Mouse (Mus musculus): ENCODE data around the gene Sipa1l2.
A peak's percentile ranks its signal among the peaks of the same experiment; 100 is the strongest.

Gene Sipa1l2

DNA sequence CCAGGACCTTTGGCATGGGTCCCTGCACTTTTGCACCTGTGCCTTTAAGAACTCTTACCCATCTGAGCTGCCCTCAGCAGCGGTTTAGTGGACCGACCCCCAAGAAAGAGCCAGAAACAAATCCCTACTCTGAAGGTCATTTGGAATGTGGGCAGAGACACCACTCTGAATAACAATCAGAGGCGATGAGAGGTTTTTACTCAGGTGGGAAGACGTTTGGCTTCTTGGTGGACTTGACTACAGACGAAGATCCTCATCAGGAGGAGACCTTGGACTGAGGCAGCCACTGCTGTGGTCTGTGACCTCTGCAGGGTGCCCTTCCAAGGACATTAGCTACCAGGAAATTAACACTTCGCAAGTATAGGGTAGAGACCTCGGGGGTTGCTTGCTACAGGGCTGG is 177.9 kb downstream of the Sipa1l2 start:
- DNase-seq: no peak

- no peak for DNase-seq
Measured at GRCm38 (mm10) chr8:125391271-125391670, 178.3 kb downstream of the Sipa1l2 start.

GRCm38 (mm10) chr8:125390506-125390895 is 179.1 kb downstream of the Sipa1l2 start:
- no peak for DNase-seq

DNA sequence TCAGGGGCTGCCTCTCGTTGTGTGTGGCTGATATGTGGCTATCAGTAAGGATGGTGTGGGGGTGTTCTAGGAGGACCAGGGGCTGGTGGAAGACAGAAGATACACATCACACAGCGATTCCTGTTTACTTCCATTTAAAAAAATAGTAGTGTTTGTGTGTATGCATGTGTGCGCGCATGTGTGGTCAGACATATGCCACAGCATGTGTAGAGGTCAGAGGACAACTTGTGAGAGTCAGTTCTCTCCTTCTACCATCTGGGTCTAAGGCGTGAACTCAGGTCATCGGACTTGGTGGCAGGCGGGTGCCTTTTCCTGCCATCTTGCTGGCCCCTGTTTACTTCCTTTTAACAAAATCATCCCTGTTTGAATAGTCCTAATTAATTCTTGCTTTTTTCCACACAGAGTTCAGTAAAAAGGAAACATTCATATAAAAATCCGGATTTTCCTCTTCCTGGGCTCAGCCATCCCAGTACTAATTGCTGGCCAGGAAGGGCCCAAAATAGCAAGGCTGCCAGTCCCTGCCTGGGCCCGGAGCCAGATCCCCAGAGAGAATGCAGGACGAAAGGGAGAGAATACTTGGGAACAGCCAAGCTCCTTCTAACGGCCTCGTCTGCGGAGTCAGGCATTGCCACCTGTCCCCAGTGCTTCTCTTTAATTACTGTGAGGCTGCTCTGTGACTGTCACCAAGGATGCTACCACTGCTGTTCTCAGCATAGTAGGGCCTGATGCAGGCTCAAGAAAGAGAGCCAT is 179.7 kb downstream of the Sipa1l2 start:
- DNase-seq: peak; percentile 57 to 78

GRCm38 (mm10) chr8:125389280-125389679 is 180.3 kb downstream of the Sipa1l2 start:
- DNase-seq: peak; percentile 70 to 74

GRCm38 (mm10) chr8:125388404-125389180 is 181.0 kb downstream of the Sipa1l2 start:
- peak; percentile 50 to 64 for DNase-seq

GRCm38 (mm10) chr8:125385519-125386150 is 184.0 kb downstream of the Sipa1l2 start:
- peak; percentile 25 to 35 for DNase-seq

DNA sequence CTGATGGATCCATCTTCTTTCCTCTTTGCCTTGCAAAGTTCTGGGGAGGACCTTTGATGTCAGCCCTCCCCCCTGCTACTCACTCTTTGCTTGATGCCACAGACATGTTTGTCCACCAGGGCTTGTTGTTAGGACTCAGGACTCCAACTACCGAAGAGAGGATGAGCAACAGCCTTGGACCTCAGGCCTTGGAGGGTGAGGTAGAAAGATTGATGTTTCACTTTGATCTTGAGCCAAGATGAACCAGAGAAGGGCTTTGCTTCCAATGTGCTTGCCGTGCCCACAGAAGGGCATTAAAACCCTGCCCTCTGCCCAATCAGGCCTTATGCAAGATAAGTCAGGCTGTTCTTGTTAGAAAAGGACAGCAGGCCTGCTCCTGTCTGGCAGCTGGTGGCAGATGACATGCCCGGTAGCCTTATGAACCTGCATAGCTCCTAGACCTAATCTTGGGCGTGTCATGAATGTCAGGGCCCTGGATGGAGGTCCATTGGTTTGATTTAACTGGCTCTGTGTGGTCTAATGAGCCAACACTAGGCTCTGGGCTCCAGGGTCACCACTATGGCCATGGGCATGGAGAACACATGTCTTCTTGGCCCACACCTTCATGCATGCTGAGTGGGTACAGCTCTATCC is 184.9 kb downstream of the Sipa1l2 start:
- DNase-seq: no peak

- no peak for DNase-seq
Measured at GRCm38 (mm10) chr8:125381674-125382073, 187.9 kb downstream of the Sipa1l2 start.

DNA sequence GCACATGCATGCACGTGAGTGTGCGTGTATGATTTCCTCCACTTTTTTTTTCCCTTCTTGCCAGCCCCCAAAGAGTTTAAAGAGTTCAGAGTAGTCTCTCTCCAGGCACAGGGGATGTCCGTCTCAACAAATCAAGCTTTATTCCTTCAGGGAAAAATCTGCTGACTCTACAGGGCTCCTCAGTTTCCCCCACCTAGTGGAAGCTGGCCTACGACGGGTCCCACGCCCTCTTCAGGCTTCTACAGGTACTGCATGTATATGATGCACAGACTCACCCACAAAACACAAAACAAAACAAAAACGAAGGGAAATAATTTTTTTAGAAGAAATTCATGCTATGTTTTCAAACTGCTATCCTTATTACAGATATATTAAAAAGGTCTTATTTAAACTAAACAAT is 189.7 kb downstream of the Sipa1l2 start:
- no peak for DNase-seq

DNA sequence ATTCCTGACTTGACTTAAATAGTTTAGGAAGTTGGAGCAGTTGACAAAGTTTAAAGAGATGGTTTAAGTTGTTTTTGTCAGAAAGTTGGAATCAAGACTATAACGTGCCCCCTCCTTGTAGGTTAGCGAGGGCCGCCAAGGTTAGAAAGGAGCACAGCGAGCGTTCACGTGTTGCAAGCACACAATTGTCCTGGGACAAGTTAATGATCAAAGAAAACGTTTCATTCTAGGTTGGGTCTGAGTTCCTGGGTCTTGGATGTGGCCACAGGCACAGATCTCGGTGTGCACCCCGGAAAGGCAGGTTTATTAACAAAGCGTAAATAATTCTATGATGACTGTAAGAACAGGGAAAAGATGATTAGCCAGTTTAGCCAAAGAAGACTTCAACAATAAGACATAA is 190.5 kb downstream of the Sipa1l2 start:
- DNase-seq: peak in 1 of 2 experiments; percentile 42

DNA sequence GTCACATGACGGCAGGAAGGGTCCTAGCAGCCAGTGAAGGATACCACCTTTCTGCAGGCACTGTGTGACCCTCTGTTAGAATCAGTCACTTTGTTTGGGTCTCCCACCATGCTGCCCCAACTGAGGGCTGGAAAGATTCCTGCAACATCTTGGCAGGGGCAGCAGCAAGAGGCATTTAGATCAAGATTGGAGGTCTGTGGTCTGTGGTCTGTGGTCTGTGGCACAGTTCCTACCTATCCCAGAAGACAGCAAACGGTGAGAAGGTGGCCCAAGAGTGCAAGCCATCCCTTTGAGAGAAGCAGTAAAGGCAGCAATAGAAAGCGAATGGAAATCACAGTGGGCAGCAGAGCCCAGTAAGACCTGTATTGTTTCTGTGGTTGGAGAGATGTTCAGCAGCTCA is 191.9 kb downstream of the Sipa1l2 start:
- DNase-seq: no peak

DNA sequence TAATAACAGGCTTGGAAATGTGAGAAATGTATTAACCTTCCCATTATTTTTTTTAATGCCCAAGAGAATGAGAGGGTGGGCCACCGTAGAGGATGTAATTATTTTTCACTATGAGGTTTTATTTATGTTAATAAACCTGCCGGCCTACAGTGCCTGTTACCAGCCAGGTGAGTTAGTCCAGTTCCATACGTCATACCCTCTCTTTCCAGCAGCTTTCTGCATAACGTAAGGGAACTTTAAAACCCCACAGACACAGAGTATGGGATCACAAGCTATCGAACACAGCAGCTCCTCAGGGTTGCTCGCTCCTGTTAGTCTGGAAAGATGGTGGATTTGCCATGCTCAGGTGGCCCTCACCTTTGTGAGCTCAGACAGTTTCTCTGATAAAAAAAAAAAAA is 193.2 kb downstream of the Sipa1l2 start:
- no peak for DNase-seq

- DNase-seq: no peak
Measured at GRCm38 (mm10) chr8:125375659-125376447, 193.8 kb downstream of the Sipa1l2 start.

DNA sequence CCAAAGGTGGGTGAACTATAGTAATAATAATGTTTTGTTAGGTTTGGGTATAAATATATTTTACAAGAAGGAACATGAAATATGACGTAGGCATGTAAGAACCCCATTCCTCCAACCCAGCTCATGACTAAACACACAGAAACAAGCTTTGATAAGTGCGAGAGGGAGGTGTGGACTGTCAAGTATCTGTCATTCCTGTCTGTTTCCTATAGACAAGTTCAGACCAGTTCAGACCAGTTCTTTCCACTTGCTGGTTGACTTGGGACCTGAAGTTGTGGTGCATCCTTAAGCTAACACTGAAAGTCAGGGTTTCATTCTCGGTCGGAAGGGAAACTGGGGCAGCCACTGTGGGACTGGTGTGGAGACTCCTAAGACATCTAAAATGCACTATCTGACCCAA is 197.0 kb downstream of the Sipa1l2 start:
- DNase-seq: no peak

DNA sequence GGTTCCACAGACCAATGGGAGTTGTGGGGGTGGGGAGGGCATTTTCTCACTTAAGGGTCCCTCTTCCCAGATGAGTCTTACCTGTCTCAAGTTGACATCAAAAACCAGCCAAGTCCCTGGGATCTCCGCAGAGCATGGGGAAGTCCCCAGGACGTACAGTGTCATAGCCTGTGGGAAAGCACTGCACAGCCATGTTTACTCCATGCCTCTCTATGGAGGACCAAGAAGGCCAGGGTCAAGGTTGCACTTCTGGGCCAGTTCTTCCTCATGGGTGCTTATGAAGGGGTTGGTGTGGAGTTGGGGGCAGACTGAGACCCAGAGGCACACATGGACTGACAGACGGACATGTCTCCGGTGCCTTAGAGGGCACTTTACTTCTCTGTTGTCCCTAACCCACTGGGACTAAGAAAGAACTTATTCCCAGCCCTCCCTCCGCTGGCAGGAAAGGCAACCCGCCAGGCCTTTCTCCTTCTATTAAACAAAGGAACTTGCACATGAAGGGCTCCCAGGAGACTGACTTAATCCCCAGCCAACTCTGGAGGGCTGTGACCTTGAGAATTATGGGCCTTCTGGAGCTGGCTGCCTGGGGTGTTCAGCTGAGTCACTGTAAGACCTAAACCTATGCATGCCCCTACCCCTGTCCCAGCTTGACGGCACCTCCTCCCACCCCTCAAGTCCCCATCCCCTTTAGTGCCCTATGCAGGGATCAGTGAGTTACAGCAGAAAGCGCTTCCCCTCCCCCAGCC is 199.9 kb downstream of the Sipa1l2 start:
- peak; percentile 58 to 59 for DNase-seq

DNA sequence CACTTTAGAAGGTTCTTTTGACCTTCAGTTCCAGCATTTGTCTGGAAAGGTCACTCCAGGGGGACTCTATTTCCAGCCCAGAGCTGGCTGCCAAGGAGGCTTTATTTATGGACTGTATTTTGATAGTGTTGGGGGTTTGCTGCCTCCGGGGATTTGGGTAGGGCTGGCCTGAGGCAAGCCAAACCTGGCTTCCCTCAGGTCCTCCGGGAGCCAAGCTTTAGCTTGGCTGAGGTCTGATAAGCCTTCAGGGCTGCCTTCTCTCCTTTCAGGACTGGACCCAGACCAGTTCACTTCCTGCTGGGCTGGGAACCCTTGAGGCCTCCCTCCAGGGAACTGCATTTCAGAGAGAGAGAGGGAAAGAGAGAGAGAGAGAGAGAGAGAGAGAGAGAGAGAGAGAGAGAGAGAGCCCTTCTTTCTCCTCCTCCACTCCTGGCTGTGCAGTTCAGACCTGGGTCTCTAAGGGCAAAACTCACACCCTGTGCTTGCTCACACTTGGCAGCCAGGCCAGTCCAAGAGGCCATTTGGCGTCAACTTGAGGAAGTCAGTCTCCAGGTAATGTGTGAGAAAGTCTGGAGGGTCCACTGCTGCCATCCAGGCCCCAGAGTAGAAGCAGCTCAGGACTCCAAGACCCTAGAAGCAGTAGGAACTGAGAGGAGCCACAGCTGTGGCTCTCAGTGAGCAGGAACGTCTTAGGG is 201.1 kb downstream of the Sipa1l2 start:
- peak; percentile 64 to 69 for DNase-seq

Data from kidney, adult 8-10 months (tissue).